Mouse (Mus musculus): ENCODE results near the gene Cir1. TPM values are rescaled to one million over a fixed set of nuclear protein-coding genes. Genes with fewer than 3 reads are reported as not detected.

The Cir1 gene
- polyA plus RNA-seq, 1 experiment, result 24.1 TPM

DNA sequence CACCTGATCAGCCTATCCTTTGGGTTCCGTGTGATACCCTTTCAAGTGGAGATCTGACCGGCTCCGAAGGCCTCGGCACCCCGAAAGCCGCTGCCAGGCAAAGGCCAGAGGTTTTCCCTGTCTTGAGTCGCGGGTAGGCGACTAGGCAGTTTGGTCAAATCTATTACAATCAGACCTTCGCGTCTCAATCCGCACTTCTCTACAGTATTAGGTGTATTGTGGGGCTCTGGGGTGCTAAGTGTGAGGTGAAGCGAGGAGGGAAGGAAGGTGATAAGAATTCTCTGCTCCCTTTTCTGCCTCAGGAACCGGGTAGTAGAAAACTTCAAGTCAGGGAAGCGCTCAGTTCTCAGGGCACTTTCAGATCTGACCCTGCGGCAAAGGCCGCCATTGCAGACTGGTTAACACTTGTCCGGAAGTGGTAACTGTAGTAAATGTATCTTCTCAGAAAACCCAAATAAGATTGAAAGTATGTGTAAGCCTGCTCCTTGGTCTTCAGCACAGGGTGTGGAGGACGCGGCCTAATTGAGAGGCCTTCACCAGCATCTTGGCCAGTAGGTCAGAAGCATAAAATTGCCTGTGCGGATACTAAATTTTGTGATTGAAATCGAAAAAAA is 31.3 kb downstream of the Cir1 start:
- no peak overlapping the region for H3K27ac ChIP-seq (ENCODE audit: insufficient read depth, low read depth, low read length)
- TF ChIP-seq POLR2A (IDR thresholded peaks at IDR 0.05; ENCODE audit: borderline replicate concordance, low read depth, low read length), result no peak
- TF ChIP-seq CTCF (IDR thresholded peaks at IDR 0.05; ENCODE audit: low read depth, low read length), result no peak
- H3K4me3 ChIP-seq (ENCODE audit: insufficient read depth, low read length), result no peak overlapping the region
- H3K4me1 ChIP-seq (ENCODE audit: control insufficient read depth, insufficient read depth, low read length), result no peaks in the 10 kb centered on the region; the same call in 1 of the 2 replicates

DNA sequence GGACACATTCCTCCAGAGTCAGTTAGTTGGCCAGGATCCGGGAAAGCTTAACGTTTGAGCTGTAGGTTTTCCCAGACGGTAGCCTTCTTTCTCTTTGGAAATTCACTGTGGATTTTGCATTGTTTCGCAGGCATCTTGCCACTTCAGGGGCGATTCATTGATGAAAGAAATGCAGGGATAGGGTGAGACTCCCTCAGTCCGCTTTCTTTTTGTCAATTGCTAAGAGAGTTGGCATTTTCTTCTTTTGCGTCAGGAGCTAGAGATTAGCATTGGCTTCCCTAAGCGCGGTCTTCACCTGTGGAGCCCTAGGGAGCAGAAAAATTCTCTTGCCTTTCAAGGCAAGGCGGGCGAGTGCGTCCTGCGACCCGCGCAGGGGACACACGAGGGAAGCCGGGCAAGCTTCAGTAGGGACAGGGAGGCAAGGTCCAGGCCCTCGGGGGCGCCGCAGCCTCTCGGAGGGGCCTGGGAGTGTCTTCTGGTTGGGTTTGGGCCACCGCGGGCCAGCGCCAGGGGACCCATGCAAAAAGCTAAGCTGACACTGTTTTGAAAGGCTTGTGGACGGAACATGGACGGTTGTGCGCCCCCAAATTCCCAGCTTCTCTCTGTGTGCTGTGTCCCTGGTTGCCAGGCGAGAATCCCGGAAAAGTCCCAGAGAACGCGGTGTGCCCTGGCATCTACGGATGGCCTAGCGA is 32.0 kb downstream of the Cir1 start:
- Histone ChIP-seq H3K4me1 (ENCODE audit: control insufficient read depth, insufficient read depth, low read length) (no peaks in the 10 kb centered on the region; the same call in 1 of the 2 replicates), H3K27ac (ENCODE audit: insufficient read depth, low read depth, low read length) (no peak overlapping the region), H3K4me3 (ENCODE audit: insufficient read depth, low read length) (peak overlapping the region; percentile 28; the same call in 1 of the 2 replicates)
- TF ChIP-seq POLR2A (IDR thresholded peaks at IDR 0.05; ENCODE audit: borderline replicate concordance, low read depth, low read length) (no peak), CTCF (IDR thresholded peaks at IDR 0.05; ENCODE audit: low read depth, low read length) (no peak)

DNA sequence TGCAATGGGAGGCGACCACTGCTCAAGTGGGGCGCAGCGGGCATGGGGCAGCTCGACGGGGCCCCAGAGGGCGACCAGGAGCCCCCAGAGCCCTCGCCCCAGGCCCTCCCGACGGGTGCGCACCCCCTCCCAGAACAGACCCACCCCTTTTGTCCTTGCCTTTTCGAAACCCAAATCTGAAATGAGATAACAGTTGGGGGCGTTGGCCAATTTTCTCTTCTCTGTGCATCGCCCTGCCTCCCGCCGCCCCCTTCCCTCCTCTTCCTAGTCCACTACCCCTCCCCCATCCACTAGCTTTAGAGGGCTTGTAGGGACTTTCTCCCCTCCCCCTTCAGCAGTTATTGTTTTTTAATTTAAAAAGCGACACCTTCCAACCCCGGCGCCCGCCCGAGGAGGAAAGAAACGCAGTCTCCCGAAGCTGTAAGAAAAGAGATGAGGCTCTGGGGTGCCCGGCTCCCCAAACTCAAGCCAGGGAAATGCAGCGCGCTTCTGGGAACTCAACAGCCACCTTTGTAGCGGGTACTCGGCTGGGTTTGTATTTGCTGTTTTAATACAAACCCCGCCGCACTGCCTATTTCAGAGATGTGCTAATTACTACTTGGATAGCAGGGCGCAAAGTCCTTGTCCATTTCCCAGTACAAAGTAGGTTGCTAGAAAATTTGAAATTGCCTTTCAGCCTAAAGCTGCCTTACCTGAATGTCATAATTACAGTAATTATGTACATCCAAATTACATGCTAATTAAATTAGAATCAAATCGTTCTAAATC is 33.0 kb downstream of the Cir1 start:
- H3K4me1 ChIP-seq (ENCODE audit: control insufficient read depth, insufficient read depth, low read length), result no peaks in the 10 kb centered on the region; the same call in 1 of the 2 replicates
- H3K27ac ChIP-seq (ENCODE audit: insufficient read depth, low read depth, low read length), result no peak overlapping the region
- peak overlapping the region; percentile 46 for H3K4me3 ChIP-seq (ENCODE audit: insufficient read depth, low read length)
- TF ChIP-seq POLR2A (IDR thresholded peaks at IDR 0.05; ENCODE audit: borderline replicate concordance, low read depth, low read length) (no peak), CTCF (IDR thresholded peaks at IDR 0.05; ENCODE audit: low read depth, low read length) (no peak)

DNA sequence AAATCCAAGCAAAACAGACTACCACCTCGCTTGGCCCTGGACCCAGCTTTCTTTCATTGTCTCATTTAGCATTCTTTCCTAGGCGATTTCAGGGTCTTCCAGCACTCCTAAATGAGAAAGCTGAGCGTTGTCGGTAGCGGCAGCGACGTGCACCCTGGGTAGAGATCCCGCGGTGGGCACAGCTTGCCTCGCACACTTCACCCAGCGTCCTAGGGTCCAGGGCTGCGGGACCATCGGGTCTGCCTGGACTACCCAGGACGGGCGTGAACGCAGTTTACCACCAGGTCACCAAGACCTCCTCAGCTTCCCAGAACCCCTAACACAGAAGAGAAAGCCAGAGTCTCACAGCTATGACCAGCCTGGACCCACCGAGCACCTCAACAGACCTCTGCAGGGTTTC is 33.6 kb downstream of the Cir1 start:
- Histone ChIP-seq H3K27ac (ENCODE audit: insufficient read depth, low read depth, low read length) (no peak overlapping the region), H3K4me3 (ENCODE audit: insufficient read depth, low read length) (peak overlapping the region; percentile 46), H3K4me1 (ENCODE audit: control insufficient read depth, insufficient read depth, low read length) (no peaks in the 10 kb centered on the region; the same call in 1 of the 2 replicates)
- TF ChIP-seq CTCF (IDR thresholded peaks at IDR 0.05; ENCODE audit: low read depth, low read length) (no peak), POLR2A (IDR thresholded peaks at IDR 0.05; ENCODE audit: borderline replicate concordance, low read depth, low read length) (no peak)

DNA sequence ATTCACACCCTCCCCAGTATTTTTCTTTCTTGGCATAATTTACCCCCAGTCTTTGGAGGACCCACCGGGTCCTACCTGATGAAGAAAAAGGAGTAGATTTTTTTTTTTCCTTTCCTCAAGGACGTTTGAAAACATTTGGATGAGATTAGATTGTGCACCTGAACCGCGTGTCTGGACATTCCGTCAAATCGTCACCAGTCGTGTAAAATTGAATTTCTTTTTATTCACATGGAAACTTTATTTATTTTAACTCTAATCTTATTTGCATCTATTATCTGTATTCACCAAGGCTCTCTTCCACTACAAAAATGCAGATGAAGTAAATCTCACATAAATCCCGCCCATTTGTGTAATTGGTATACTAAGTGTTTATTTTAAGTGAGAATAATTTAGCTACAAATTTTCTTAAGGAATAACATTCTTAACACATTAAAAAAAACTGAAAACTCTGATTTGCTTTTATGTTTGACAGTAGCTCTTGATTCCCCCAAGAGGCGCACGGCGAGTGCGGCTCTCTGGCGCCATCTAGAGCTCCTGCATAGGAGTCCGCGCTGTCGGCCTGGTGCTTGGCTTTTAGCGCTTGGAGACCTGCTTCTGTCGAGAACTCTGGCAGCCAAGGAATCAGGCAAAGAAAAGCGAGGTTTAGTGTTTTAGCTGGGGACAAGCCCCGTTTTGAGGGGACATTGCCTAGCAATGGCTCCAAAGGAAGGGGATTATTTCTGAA is 34.2 kb downstream of the Cir1 start:
- Histone ChIP-seq H3K4me1 (ENCODE audit: control insufficient read depth, insufficient read depth, low read length) (no peaks in the 10 kb centered on the region; the same call in 1 of the 2 replicates), H3K27ac (ENCODE audit: insufficient read depth, low read depth, low read length) (no peak overlapping the region), H3K4me3 (ENCODE audit: insufficient read depth, low read length) (peak overlapping the region; percentile 46)
- no peak for TF ChIP-seq POLR2A (IDR thresholded peaks at IDR 0.05; ENCODE audit: borderline replicate concordance, low read depth, low read length)
- TF ChIP-seq CTCF (IDR thresholded peaks at IDR 0.05; ENCODE audit: low read depth, low read length), result peak; percentile 89

- Histone ChIP-seq H3K4me3 (ENCODE audit: insufficient read depth, low read length) (peak overlapping the region; percentile 22; the same call in 1 of the 2 replicates), H3K27ac (ENCODE audit: insufficient read depth, low read depth, low read length) (no peak overlapping the region), H3K4me1 (ENCODE audit: control insufficient read depth, insufficient read depth, low read length) (no peaks in the 10 kb centered on the region; the same call in 1 of the 2 replicates)
- TF ChIP-seq POLR2A (IDR thresholded peaks at IDR 0.05; ENCODE audit: borderline replicate concordance, low read depth, low read length) (no peak), CTCF (IDR thresholded peaks at IDR 0.05; ENCODE audit: low read depth, low read length) (no peak)
Measured at GRCm38 (mm10) chr2:73277709-73278075, 34.8 kb downstream of the Cir1 start.

GRCm38 (mm10) chr2:73277021-73277708 is 35.3 kb downstream of the Cir1 start:
- no peak for TF ChIP-seq CTCF (IDR thresholded peaks at IDR 0.05; ENCODE audit: low read depth, low read length)
- Histone ChIP-seq H3K4me3 (ENCODE audit: insufficient read depth, low read length) (peak overlapping the region; percentile 22), H3K27ac (ENCODE audit: insufficient read depth, low read depth, low read length) (no peak overlapping the region), H3K4me1 (ENCODE audit: control insufficient read depth, insufficient read depth, low read length) (no peaks in the 10 kb centered on the region; the same call in 1 of the 2 replicates)

- no peak for TF ChIP-seq CTCF (IDR thresholded peaks at IDR 0.05; ENCODE audit: low read depth, low read length)
- TF ChIP-seq POLR2A (IDR thresholded peaks at IDR 0.05; ENCODE audit: borderline replicate concordance, low read depth, low read length), result no peak
- no peaks in the 10 kb centered on the region; the same call in 1 of the 2 replicates for H3K4me1 ChIP-seq (ENCODE audit: control insufficient read depth, insufficient read depth, low read length)
- no peak overlapping the region for H3K4me3 ChIP-seq (ENCODE audit: insufficient read depth, low read length)
- H3K27ac ChIP-seq (ENCODE audit: insufficient read depth, low read depth, low read length), result no peak overlapping the region
Measured at GRCm38 (mm10) chr2:73276141-73276571, 36.3 kb downstream of the Cir1 start.

All from bone marrow macrophage, adult 2 months (primary cell).